Mouse (Mus musculus): ENCODE data around the gene Henmt1. TPM values are rescaled to one million over a fixed set of nuclear protein-coding genes. Genes with fewer than 3 reads are reported as not detected.

Gene Henmt1
- 4.0 TPM for polyA plus RNA-seq (2014; fragmentation: Illumina TruSeq; extraction: RNeasy Lipid Tissue Mini Kit (QIAGEN cat#74804))

GRCm38 (mm10) chr3:108939573-108939972 lies at the start of gene Henmt1:
Gene Henmt1 (plus strand): TSS chr3:108939873.

GRCm38 (mm10) chr3:108889908-108890307 lies 49.8 kb upstream of the Henmt1 start, which contains the start of gene Fndc7:
Gene Fndc7 (minus strand): TSS chr3:108890008.

GRCm38 (mm10) chr3:108911548-108912413 lies 27.9 kb upstream of the Henmt1 start, which contains the start of gene Prpf38b:
Gene Prpf38b (minus strand): TSS chr3:108911727.

DNA sequence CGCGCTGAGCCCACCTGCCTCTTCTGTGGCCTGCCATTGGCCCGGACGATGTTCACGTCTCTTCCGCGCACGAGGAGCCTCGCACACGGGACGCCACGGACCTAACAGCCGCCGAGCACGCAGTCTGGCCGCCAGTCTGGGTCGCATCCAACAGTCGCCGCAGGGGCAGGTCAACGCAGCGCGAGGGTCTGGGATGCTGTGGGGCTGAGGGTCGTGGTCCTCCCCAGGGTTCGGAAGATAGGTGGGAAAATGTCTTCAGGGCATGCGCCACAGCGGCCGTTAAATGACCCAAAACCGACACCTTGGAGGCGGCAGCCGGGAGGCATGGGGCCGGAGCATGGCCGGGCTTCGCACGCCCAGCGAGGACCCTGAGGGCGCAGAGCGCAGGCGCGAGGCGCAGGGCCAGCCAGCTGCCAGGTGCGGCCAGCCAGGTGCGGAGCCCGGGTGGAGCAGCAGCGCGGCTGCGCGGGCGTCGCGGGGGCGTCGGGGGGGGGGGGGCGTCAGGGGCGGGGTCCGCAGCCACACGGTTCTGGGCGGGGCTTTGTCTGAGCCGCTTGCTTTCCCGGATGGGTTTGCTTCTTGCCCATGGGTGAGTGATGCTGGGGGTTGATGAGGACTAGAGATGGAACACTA lies 444 bp downstream of the Henmt1 start, which contains the start of gene Gm9857:
TSS of gene Gm9857 (minus strand) at position 445 of the 633 bp plus-strand sequence.

Other genes with a start within 250 kb of the Henmt1 start
- gene Gpsm2, start 217.6 kb upstream of the Henmt1 start, polyA plus RNA-seq (2014; fragmentation: Illumina TruSeq; extraction: RNeasy Lipid Tissue Mini Kit (QIAGEN cat#74804)) = 13.9 TPM
- gene Aknad1, start 200.2 kb upstream of the Henmt1 start, polyA plus RNA-seq (2014; fragmentation: Illumina TruSeq; extraction: RNeasy Lipid Tissue Mini Kit (QIAGEN cat#74804)) = 2.4 TPM
- gene Stxbp3, start 99.3 kb upstream of the Henmt1 start, polyA plus RNA-seq (2014; fragmentation: Illumina TruSeq; extraction: RNeasy Lipid Tissue Mini Kit (QIAGEN cat#74804)) = 113 TPM
- gene Fndc7, start 49.9 kb upstream of the Henmt1 start, polyA plus RNA-seq (2014; fragmentation: Illumina TruSeq; extraction: RNeasy Lipid Tissue Mini Kit (QIAGEN cat#74804)) = 13.9 TPM
- 181 TPM for gene Prpf38b, start 28.1 kb upstream of the Henmt1 start, polyA plus RNA-seq (2014; fragmentation: Illumina TruSeq; extraction: RNeasy Lipid Tissue Mini Kit (QIAGEN cat#74804))
- gene Gm9857, start 572 bp downstream of the Henmt1 start, polyA plus RNA-seq (2014; fragmentation: Illumina TruSeq; extraction: RNeasy Lipid Tissue Mini Kit (QIAGEN cat#74804)) = not detected
- 55.2 TPM for gene Fam102b, start 87.7 kb downstream of the Henmt1 start, polyA plus RNA-seq (2014; fragmentation: Illumina TruSeq; extraction: RNeasy Lipid Tissue Mini Kit (QIAGEN cat#74804))
- gene Slc25a54, start 140.6 kb downstream of the Henmt1 start, polyA plus RNA-seq (2014; fragmentation: Illumina TruSeq; extraction: RNeasy Lipid Tissue Mini Kit (QIAGEN cat#74804)) = not detected
- gene Slc25a24, start 183.3 kb downstream of the Henmt1 start, polyA plus RNA-seq (2014; fragmentation: Illumina TruSeq; extraction: RNeasy Lipid Tissue Mini Kit (QIAGEN cat#74804)) = 154 TPM

Measured in ovary, adult 10 weeks (tissue).